Mouse (Mus musculus): ENCODE data around the gene Slc39a3. TPM values are rescaled to one million over a fixed set of nuclear protein-coding genes. Genes with fewer than 3 reads are reported as not detected.
"Not testable (repeated sequence)": the region's sequence is repeated elsewhere in the genome, so short reads cannot be mapped to it uniquely, and the experiment has no call there.

The Slc39a3 gene
- polyA plus RNA-seq, 1 experiment from 2014 or later, result 15.7 TPM

GRCm38 (mm10) chr10:81062710-81063109 is 25.5 kb upstream of the Slc39a3 start:
- no peak for DNase-seq (ENCODE audit: extremely low spot score, low spot score)
- H3K4me3 ChIP-seq, result no peak overlapping the region
- WGBS, result 74% methylated on average over 4 of the region's 4 CpGs
- no peaks in the 10 kb centered on the region for H3K9me3 ChIP-seq
- H3K4me1 ChIP-seq, result peaks cover 34% of the 10 kb centered on the region
- H3K36me3 ChIP-seq (replicated peaks), result peaks cover 7% of the 10 kb centered on the region; the same call in 1 of the 2 replicates
- H3K27me3 ChIP-seq (ENCODE audit: poor library complexity, severe bottlenecking), result no peaks in the 10 kb centered on the region
- H3K27ac ChIP-seq, result no peak overlapping the region

DNA sequence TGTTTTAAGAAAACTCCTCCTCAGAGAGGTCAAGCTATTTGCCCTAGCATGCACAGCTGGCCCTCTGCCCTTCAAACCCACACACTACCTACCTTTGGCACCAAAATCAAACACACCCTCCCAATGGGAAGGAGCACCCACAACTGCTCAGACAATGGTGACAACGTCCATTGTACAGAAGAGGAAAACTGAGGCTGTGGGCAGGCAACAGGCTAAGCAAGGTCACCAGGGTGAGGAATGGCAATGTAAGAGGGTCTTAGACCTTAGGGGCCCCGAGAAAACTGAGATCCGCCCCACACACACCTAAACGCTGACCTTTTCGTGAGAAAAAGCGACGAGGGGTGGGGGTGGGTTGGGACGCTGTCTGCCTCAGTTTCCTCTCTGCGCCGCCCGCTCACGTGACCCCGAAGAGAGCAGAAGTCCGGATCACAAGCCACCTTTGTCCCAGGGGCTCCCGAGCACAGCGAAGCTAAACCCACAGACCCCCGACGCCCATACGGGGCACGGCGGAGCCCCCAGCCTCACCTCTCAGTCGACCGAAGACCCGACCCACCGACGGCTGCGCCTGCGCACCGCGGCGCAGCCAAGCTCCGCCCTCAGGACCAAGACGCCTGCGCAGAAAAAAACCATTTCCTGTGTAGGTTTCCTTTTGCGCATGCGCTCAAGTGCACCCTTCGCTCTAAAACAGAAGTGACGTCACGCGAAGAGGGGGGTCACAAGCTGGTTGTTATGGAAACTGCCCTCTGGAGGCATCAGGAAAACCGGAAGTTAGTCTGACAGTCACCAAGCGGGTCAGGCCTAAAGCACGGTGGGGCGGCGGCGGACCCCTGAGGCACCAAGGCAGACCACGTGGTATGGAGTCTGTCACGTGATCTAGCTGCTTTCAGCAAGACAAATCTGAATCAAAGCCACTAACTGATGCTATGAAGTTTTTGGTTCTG is 22.6 kb upstream of the Slc39a3 start, which contains the start of gene Sgta:
Sgta (minus strand) TSS at position 579 of the 941 bp plus-strand sequence.
- no peaks in the 10 kb centered on the region for H3K27me3 ChIP-seq (ENCODE audit: poor library complexity, severe bottlenecking)
- H3K27ac ChIP-seq, result peak within 1 kb of the TSS; percentile 88
- under 1% methylated on average over 48 of the region's 48 CpGs for WGBS
- peak within 1 kb of the TSS; percentile 74 for H3K4me3 ChIP-seq
- peaks cover 24% of the 10 kb centered on the region for H3K36me3 ChIP-seq (replicated peaks)
- peak; percentile 100 for DNase-seq (ENCODE audit: extremely low spot score, low spot score)
- H3K9me3 ChIP-seq, result no peaks in the 10 kb centered on the region
- H3K4me1 ChIP-seq, result peaks cover 24% of the 10 kb centered on the region

- peaks cover 24% of the 10 kb centered on the region for H3K4me1 ChIP-seq
- no peaks in the 10 kb centered on the region for H3K27me3 ChIP-seq (ENCODE audit: poor library complexity, severe bottlenecking)
- no peak for DNase-seq (ENCODE audit: extremely low spot score, low spot score)
These were observed 21.7 kb upstream of the Slc39a3 start for GRCm38 (mm10) chr10:81058896-81059295.

GRCm38 (mm10) chr10:81057406-81058130 is 20.3 kb upstream of the Slc39a3 start:
- peaks cover 24% of the 10 kb centered on the region for H3K4me1 ChIP-seq
- peaks cover 44% of the 10 kb centered on the region for H3K36me3 ChIP-seq (replicated peaks)
- no peaks in the 10 kb centered on the region for H3K9me3 ChIP-seq
- no peak for DNase-seq (ENCODE audit: extremely low spot score, low spot score)
- WGBS, result 94% methylated on average over 23 of the region's 23 CpGs
- no peaks in the 10 kb centered on the region for H3K27me3 ChIP-seq (ENCODE audit: poor library complexity, severe bottlenecking)
- no peak overlapping the region for H3K4me3 ChIP-seq
- no peak overlapping the region for H3K27ac ChIP-seq

More at GRCm38 (mm10) chr10:81058896-81059295, 21.7 kb upstream of the Slc39a3 start:
- H3K27ac ChIP-seq, result no peak overlapping the region
- 89% methylated on average over 6 of the region's 6 CpGs for WGBS
- no peaks in the 10 kb centered on the region for H3K9me3 ChIP-seq
- H3K36me3 ChIP-seq (replicated peaks), result peaks cover 30% of the 10 kb centered on the region
- peak overlapping the region; percentile 74 for H3K4me3 ChIP-seq

DNA sequence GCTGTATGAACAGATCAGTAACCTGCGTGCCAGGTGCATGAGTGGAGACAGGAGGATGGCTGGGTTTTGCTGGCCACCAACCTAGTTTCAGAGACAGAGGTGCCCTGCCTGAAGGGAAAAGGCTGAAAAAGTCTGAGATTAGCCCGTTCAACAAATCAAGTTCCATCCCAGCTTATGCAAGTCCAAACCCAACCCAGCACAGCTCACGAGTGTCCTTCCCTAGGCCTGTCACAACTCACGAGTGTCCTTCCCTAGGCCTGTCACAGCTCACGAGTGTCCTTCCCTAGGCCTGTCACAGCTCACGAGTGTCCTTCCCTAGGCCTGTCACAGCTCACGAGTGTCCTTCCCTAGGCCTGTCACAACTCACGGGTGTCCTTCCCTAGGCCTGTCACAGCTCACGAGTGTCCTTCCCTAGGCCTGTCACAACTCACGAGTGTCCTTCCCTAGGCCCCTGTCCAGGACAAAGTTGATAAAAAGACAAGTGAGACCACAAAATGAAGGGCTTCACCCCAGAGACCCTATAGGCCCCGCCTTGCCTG is 18.6 kb upstream of the Slc39a3 start:
- H3K27me3 ChIP-seq (ENCODE audit: poor library complexity, severe bottlenecking); H3K27ac ChIP-seq; H3K4me3 ChIP-seq; H3K9me3 ChIP-seq; DNase-seq (ENCODE audit: extremely low spot score, low spot score): not testable (repeated sequence)
- WGBS, result 83% methylated on average over 11 of the region's 11 CpGs
- Histone ChIP-seq H3K36me3 (replicated peaks) (peaks cover 61% of the 10 kb centered on the region), H3K4me1 (peaks cover 24% of the 10 kb centered on the region)

GRCm38 (mm10) chr10:81055169-81055568 is 17.9 kb upstream of the Slc39a3 start:
- no peak for DNase-seq (ENCODE audit: extremely low spot score, low spot score)
- Histone ChIP-seq H3K4me3 (no peak overlapping the region), H3K9me3 (no peaks in the 10 kb centered on the region), H3K36me3 (replicated peaks) (peaks cover 68% of the 10 kb centered on the region), H3K4me1 (peaks cover 24% of the 10 kb centered on the region), H3K27me3 (ENCODE audit: poor library complexity, severe bottlenecking) (no peaks in the 10 kb centered on the region), H3K27ac (no peak overlapping the region)
- WGBS, result 86% methylated on average over 6 of the region's 6 CpGs

DNA sequence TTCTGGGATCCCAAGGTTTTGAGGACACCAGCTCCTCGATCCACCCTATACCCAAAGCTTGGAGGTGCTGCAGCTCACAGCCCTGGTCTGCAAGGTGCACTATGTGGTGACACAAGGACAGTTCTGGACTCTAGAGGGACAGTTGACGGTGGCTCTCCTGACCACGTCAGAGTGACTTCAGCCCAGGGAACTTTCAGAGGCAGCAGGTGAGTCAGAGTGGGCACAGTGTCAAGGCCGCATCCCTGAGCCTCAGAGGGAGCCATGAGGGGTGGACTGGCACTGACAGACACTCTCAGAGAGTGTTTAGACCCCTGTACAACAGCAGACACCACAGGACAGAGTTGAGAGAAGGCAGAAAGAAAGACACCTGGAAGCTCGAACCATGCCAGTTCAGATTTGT is 15.4 kb upstream of the Slc39a3 start:
- H3K4me3 ChIP-seq, result no peak overlapping the region
- WGBS, result 91% methylated on average over 5 of the region's 5 CpGs
- 0 out of 2 replicates have a peak, but pooled peaks cover 3% of the 10 kb centered on the region for H3K4me1 ChIP-seq
- no peaks in the 10 kb centered on the region for H3K27me3 ChIP-seq (ENCODE audit: poor library complexity, severe bottlenecking)
- H3K27ac ChIP-seq, result no peak overlapping the region
- no peak for DNase-seq (ENCODE audit: extremely low spot score, low spot score)
- peaks cover 85% of the 10 kb centered on the region for H3K36me3 ChIP-seq (replicated peaks)
- no peaks in the 10 kb centered on the region for H3K9me3 ChIP-seq

DNA sequence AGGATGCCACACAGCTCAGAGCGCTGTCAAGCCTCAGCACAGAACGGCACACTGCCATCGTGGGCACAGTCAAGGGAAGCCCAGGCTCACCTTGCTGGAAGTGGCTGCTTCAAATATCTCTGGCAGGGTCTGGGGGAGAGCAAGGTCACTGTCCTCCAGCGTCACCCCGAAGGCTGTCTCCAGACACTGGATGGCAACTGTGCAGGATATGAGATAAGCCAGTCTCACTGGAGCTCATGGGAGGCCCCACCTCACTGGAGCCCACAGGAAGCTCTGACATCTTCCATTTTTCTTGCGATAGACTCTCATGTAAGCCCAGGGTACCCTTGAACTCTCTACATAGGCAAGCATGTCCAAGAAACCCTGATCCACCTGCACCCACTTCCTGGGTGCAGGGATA is 13.9 kb upstream of the Slc39a3 start:
- H3K27me3 ChIP-seq (ENCODE audit: poor library complexity, severe bottlenecking), result no peaks in the 10 kb centered on the region
- H3K9me3 ChIP-seq, result no peaks in the 10 kb centered on the region
- no peaks in the 10 kb centered on the region for H3K4me1 ChIP-seq
- H3K27ac ChIP-seq, result no peak overlapping the region
- H3K36me3 ChIP-seq (replicated peaks), result peaks cover 93% of the 10 kb centered on the region
- no peak overlapping the region for H3K4me3 ChIP-seq
- no peak for DNase-seq (ENCODE audit: extremely low spot score, low spot score)
- 97% methylated on average over 6 of the region's 6 CpGs for WGBS

DNA sequence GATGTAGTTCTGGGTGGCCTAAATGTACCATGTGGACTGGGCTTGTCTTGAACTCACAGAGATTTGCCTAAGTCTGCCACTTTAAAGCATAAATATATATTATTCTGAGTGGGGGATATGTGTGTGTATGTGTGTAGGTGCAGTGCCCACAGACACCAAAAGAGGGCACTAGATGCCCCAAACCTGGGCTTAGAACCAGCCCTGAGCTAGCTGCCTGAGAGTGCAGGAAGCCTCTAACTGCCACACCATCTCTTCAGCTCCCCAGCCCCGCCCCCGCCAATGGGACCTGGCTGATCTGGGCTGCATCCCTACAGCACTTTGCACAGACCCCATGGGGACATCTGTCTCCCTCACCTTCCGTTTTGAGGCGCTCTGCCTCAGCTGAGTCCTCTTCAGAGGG is 13.4 kb upstream of the Slc39a3 start:
- peak; percentile 23 for DNase-seq (ENCODE audit: extremely low spot score, low spot score)
- Histone ChIP-seq H3K27ac (no peak overlapping the region), H3K4me1 (no peaks in the 10 kb centered on the region), H3K27me3 (ENCODE audit: poor library complexity, severe bottlenecking) (no peaks in the 10 kb centered on the region), H3K9me3 (no peaks in the 10 kb centered on the region), H3K36me3 (replicated peaks) (peaks cover 96% of the 10 kb centered on the region), H3K4me3 (no peak overlapping the region)
- WGBS, result 81% methylated on average over 4 of the region's 4 CpGs

DNA sequence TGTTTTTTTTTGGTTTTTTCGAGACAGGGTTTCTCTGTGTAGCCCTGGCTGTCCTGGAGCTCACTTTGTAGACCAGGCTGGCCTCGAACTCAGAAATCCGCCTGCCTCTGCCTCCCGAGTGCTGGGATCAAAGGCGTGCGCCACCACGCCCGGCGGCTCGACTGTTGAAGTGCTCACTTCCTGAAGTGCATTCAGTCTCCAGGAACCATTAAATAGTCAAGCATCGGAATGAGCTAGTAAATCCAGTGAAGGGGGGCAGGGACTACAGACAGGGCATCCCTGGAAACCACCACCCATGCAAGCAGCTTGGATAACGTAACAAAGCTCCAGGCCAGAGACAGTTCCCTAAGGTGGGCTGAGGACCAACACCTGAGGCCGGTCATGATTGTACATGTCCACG is 8.0 kb upstream of the Slc39a3 start:
- H3K36me3 ChIP-seq (replicated peaks), result peaks cover 80% of the 10 kb centered on the region
- not testable (repeated sequence) for H3K4me1 ChIP-seq; H3K27ac ChIP-seq; H3K4me3 ChIP-seq; H3K9me3 ChIP-seq; H3K27me3 ChIP-seq (ENCODE audit: poor library complexity, severe bottlenecking); DNase-seq (ENCODE audit: extremely low spot score, low spot score)
- 94% methylated on average over 14 of the region's 14 CpGs for WGBS

GRCm38 (mm10) chr10:81041458-81042175 is 4.4 kb upstream of the Slc39a3 start:
- H3K4me3 ChIP-seq, result no peak overlapping the region
- H3K27me3 ChIP-seq (ENCODE audit: poor library complexity, severe bottlenecking), result no peaks in the 10 kb centered on the region
- WGBS, result 36% methylated on average over 13 of the region's 13 CpGs
- H3K27ac ChIP-seq, result no peak overlapping the region
- peaks cover 16% of the 10 kb centered on the region for H3K4me1 ChIP-seq
- DNase-seq (ENCODE audit: extremely low spot score, low spot score), result peak; percentile 75
- H3K9me3 ChIP-seq, result no peaks in the 10 kb centered on the region
- peaks cover 43% of the 10 kb centered on the region for H3K36me3 ChIP-seq (replicated peaks)

GRCm38 (mm10) chr10:81036251-81036650 is 975 bp downstream of the Slc39a3 start:
- Histone ChIP-seq H3K4me1 (peaks cover 17% of the 10 kb centered on the region), H3K9me3 (no peaks in the 10 kb centered on the region), H3K4me3 (no peak overlapping the region), H3K27ac (no peak overlapping the region), H3K27me3 (ENCODE audit: poor library complexity, severe bottlenecking) (no peaks in the 10 kb centered on the region), H3K36me3 (replicated peaks) (peaks cover 20% of the 10 kb centered on the region)
- DNase-seq (ENCODE audit: extremely low spot score, low spot score), result no peak
- 71% methylated on average over 7 of the region's 7 CpGs for WGBS
